Mouse (Mus musculus) hindbrain, embryonic 10.5 days (tissue): ENCODE results near the gene Gipc3. TPM values are rescaled to one million over a fixed set of nuclear protein-coding genes. Genes with fewer than 3 reads are reported as not detected.

Experiments
- DNase-seq: peaks from one replicate; pipeline ENCODE4 v3.0.0-alpha.2; 2017; ENCODE audit warnings: low spot score
- H3K27ac ChIP-seq: fragments of 300-500 bp; sonication (generic); 2 replicates; pipeline ENCODE4 v1.5.1; 2016; ENCODE audit warnings: mild to moderate bottlenecking, moderate library complexity
- H3K27me3 ChIP-seq: fragments of 300-500 bp; sonication (generic); 2 replicates; pipeline ENCODE4 v1.6.1; 2016; ENCODE audit warnings: mild to moderate bottlenecking; ENCODE audit not compliant: poor library complexity, insufficient read depth, severe bottlenecking
- H3K36me3 ChIP-seq: fragments of 300-500 bp; sonication (generic); 2 replicates; pipeline ENCODE4 v1.6.1; 2016; ENCODE audit warnings: mild to moderate bottlenecking, moderate library complexity
- H3K4me1 ChIP-seq: fragments of 300-500 bp; sonication (generic); replicated peaks from 2 replicates; pipeline ENCODE4 v1.6.1; 2016; ENCODE audit warnings: mild to moderate bottlenecking
- H3K4me3 ChIP-seq: fragments of 300-500 bp; sonication (generic); 2 replicates; pipeline ENCODE4 v1.5.1; 2016; ENCODE audit warnings: mild to moderate bottlenecking, moderate library complexity
- H3K9me3 ChIP-seq: fragments of 300-500 bp; sonication (generic); 2 replicates; pipeline ENCODE4 v1.6.1; 2016; ENCODE audit warnings: mild to moderate bottlenecking, moderate library complexity
- WGBS: fragments of 180-500 bp; shearing (Covaris S2); methylation state at CpG from one replicate; pipeline ENCODE4 v1.1.7; 2016; 5-methylcytosine and 5-hydroxymethylcytosine counted together
- polyA plus RNA-seq: library from polyadenylated mRNA; unstranded; fragments of >200 nt; fragmentation: Nextera tagmentation; extraction: Ambion mirVana; gene quantifications from 2 replicates; pipeline ENCODE4 v1.2.1, GENCODE M21; 2016

Gipc3 gene
- polyA plus RNA-seq, 1 experiment from 2014 or later: not detected

- peaks cover 39% of the 10 kb centered on the region for H3K27me3 ChIP-seq
- 27% methylated on average over 9 of the region's 9 CpGs for WGBS
- H3K36me3 ChIP-seq: peaks cover 20% of the 10 kb centered on the region
- DNase-seq: no peak
- H3K4me1 ChIP-seq: peaks cover 57% of the 10 kb centered on the region
- no peak overlapping the region for H3K27ac ChIP-seq
- H3K4me3 ChIP-seq: no peak overlapping the region
- H3K9me3 ChIP-seq: no peaks in the 10 kb centered on the region
Observed at GRCm38 (mm10) chr10:81351678-81352291, 8.7 kb upstream of the Gipc3 start.

GRCm38 (mm10) chr10:81350351-81351063 lies 7.4 kb upstream of the Gipc3 start, which contains the start of gene Hmg20b:
Gene Hmg20b, minus strand, starts transcription at chr10:81350480.
- Histone ChIP-seq H3K27ac (peak within 1 kb of the TSS; percentile 89), H3K4me1 (peaks cover 57% of the 10 kb centered on the region), H3K36me3 (peaks cover 32% of the 10 kb centered on the region), H3K27me3 (peaks cover 39% of the 10 kb centered on the region), H3K4me3 (peak within 1 kb of the TSS; percentile 92), H3K9me3 (no peaks in the 10 kb centered on the region)
- DNase-seq: peak; percentile 100
- WGBS: under 1% methylated on average over 54 of the region's 54 CpGs

GRCm38 (mm10) chr10:81349961-81350350 lies 6.9 kb upstream of the Gipc3 start:
- Histone ChIP-seq H3K27me3 (peaks cover 42% of the 10 kb centered on the region), H3K4me1 (peaks cover 55% of the 10 kb centered on the region), H3K4me3 (peak overlapping the region; percentile 92), H3K27ac (peak overlapping the region; percentile 89), H3K9me3 (no peaks in the 10 kb centered on the region), H3K36me3 (peaks cover 38% of the 10 kb centered on the region)
- WGBS: under 1% methylated on average over 29 of the region's 29 CpGs
- DNase-seq: no peak

- DNase-seq: peak; percentile 47
- Histone ChIP-seq H3K9me3 (no peaks in the 10 kb centered on the region), H3K4me1 (peaks cover 47% of the 10 kb centered on the region), H3K4me3 (peak overlapping the region; percentile 92), H3K27ac (peak overlapping the region; percentile 89), H3K27me3 (peaks cover 50% of the 10 kb centered on the region), H3K36me3 (peaks cover 38% of the 10 kb centered on the region)
- 4% methylated on average over 12 of the region's 12 CpGs for WGBS
Observed at GRCm38 (mm10) chr10:81349146-81349545, 6.1 kb upstream of the Gipc3 start.

GRCm38 (mm10) chr10:81346453-81347067 lies 3.5 kb upstream of the Gipc3 start:
- H3K27me3 ChIP-seq: peaks cover 75% of the 10 kb centered on the region
- H3K27ac ChIP-seq: peak overlapping the region; percentile 17; the same call in 1 of the 2 replicates
- WGBS: 6% methylated on average over 55 of the region's 55 CpGs
- H3K36me3 ChIP-seq: peaks cover 38% of the 10 kb centered on the region
- H3K4me1 ChIP-seq: peaks cover 56% of the 10 kb centered on the region
- H3K4me3 ChIP-seq: peak overlapping the region; percentile 46
- H3K9me3 ChIP-seq: no peaks in the 10 kb centered on the region
- DNase-seq: peak; percentile 73

GRCm38 (mm10) chr10:81345162-81345534 lies 2.1 kb upstream of the Gipc3 start:
- H3K27ac ChIP-seq: no peak overlapping the region
- H3K27me3 ChIP-seq: peaks cover 90% of the 10 kb centered on the region
- WGBS: 86% methylated on average over 4 of the region's 4 CpGs
- H3K4me1 ChIP-seq: peaks cover 63% of the 10 kb centered on the region
- peaks cover 38% of the 10 kb centered on the region for H3K36me3 ChIP-seq
- H3K9me3 ChIP-seq: no peaks in the 10 kb centered on the region
- no peak for DNase-seq
- no peak overlapping the region for H3K4me3 ChIP-seq

- WGBS: 55% methylated on average over 8 of the region's 8 CpGs
- Histone ChIP-seq H3K9me3 (no peaks in the 10 kb centered on the region), H3K4me1 (peaks cover 61% of the 10 kb centered on the region), H3K27ac (no peak overlapping the region), H3K4me3 (no peak overlapping the region), H3K27me3 (peaks cover 93% of the 10 kb centered on the region), H3K36me3 (peaks cover 38% of the 10 kb centered on the region)
- no peak for DNase-seq
Observed at GRCm38 (mm10) chr10:81344421-81345161, 1.5 kb upstream of the Gipc3 start.

- 0 out of 2 replicates have a peak overlapping the region, but pooled peaks have one; percentile 5 for H3K4me3 ChIP-seq
- no peak overlapping the region for H3K27ac ChIP-seq
- H3K27me3 ChIP-seq: peaks cover 91% of the 10 kb centered on the region
- peak; percentile 74 for DNase-seq
- H3K36me3 ChIP-seq: peaks cover 15% of the 10 kb centered on the region
- no peaks in the 10 kb centered on the region for H3K9me3 ChIP-seq
- 32% methylated on average over 16 of the region's 16 CpGs for WGBS
- H3K4me1 ChIP-seq: peaks cover 41% of the 10 kb centered on the region
Observed at GRCm38 (mm10) chr10:81341333-81341949, 1.6 kb downstream of the Gipc3 start.

GRCm38 (mm10) chr10:81340551-81341332 lies 2.3 kb downstream of the Gipc3 start:
- Histone ChIP-seq H3K9me3 (no peaks in the 10 kb centered on the region), H3K4me1 (peaks cover 42% of the 10 kb centered on the region), H3K36me3 (peaks cover 8% of the 10 kb centered on the region), H3K27ac (no peak overlapping the region), H3K27me3 (peaks cover 89% of the 10 kb centered on the region), H3K4me3 (0 out of 2 replicates have a peak overlapping the region, but pooled peaks have one; percentile 5)
- no peak for DNase-seq
- WGBS: 35% methylated on average over 17 of the region's 17 CpGs

GRCm38 (mm10) chr10:81336558-81336957 lies 6.5 kb downstream of the Gipc3 start:
- Histone ChIP-seq H3K27me3 (peaks cover 86% of the 10 kb centered on the region), H3K27ac (peak overlapping the region; percentile 83; the same call in 1 of the 2 replicates)
- 93% methylated on average over 4 of the region's 4 CpGs for WGBS

GRCm38 (mm10) chr10:81335393-81336340 lies 7.4 kb downstream of the Gipc3 start:
- H3K36me3 ChIP-seq: no peaks in the 10 kb centered on the region
- no peaks in the 10 kb centered on the region for H3K9me3 ChIP-seq
- peak; percentile 61 for DNase-seq
- 33% methylated on average over 19 of the region's 19 CpGs for WGBS
- H3K4me3 ChIP-seq: peak overlapping the region; percentile 27
- H3K27ac ChIP-seq: peak overlapping the region; percentile 83
- H3K27me3 ChIP-seq: peaks cover 85% of the 10 kb centered on the region
- peaks cover 52% of the 10 kb centered on the region for H3K4me1 ChIP-seq

More at GRCm38 (mm10) chr10:81336558-81336957, 6.5 kb downstream of the Gipc3 start:
- Histone ChIP-seq H3K4me1 (peaks cover 61% of the 10 kb centered on the region), H3K36me3 (no peaks in the 10 kb centered on the region), H3K4me3 (no peak overlapping the region), H3K9me3 (no peaks in the 10 kb centered on the region)
- DNase-seq: no peak
